Mouse (Mus musculus) CD8-positive naive resting alpha-beta T cell, adult 2 months (primary cell): ENCODE data around the gene Gm42417.
A peak's percentile ranks its signal among the peaks of the same experiment; 100 is the strongest.

Experiments
- DNase-seq, 2 experiments: peaks; one replicate each; pipeline ENCODE4 v3.0.0; 2022; ENCODE audit warnings: low read depth in 2 of 2, low spot score in 2 of 2

The Gm42417 gene

DNA sequence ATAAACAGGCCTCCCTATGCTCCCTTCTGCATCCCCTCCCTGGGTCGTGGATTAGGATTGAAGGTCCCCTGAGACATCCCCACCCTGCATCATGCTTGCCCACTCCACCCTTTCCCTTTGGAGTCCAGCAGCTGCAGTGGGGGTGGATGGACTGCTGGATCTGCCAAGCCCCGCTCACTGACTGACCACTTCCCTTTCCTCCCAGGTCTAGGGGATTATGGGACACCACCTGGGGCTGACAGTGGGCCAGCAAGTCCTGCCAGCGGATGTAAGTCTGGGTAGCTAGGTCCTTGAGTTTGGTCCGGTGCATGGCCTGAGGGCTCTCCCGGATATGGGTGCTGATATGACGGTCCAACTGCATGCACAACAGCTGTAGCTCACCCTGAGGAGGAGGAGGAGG, 24.9 kb upstream of the Gm42417 start:
- no peak for DNase-seq

- no peak for DNase-seq
These were observed 24.4 kb upstream of the Gm42417 start for GRCm38 (mm10) chr1:36563632-36564031.

GRCm38 (mm10) chr1:36563197-36563596, 24.0 kb upstream of the Gm42417 start:
- DNase-seq = no peak

- DNase-seq = no peak
These were observed 23.2 kb upstream of the Gm42417 start for GRCm38 (mm10) chr1:36562388-36562787.

- DNase-seq = no peak
These were observed 21.7 kb upstream of the Gm42417 start for GRCm38 (mm10) chr1:36560903-36561302.

GRCm38 (mm10) chr1:36559888-36560287, 20.7 kb upstream of the Gm42417 start:
- DNase-seq = no peak

DNA sequence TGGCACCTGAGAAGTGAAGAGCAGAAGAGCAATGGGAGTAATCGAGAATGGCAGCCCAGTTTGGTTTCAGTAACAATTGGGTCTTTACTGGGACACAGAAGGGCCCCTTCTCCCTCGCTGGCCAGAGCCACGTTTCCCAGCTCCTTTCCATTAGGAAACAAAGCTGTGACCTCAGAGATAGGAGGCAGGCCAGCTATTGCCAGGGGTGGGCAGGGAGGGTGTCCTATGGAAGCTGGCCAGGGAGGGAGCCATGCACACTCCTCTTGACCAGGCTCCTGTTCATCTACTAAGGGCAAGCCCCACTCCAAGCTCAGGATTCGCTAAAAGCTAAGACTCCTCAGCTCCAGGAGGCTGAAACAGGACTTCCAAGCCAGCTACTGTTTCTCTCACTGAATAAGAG, 20.0 kb upstream of the Gm42417 start:
- DNase-seq = no peak

- DNase-seq = peak; percentile 38 to 45
These were observed 19.1 kb upstream of the Gm42417 start, which contains the start of gene Sema4c for GRCm38 (mm10) chr1:36558031-36558993. Gene Sema4c (minus strand): TSS chr1:36558349.

DNA sequence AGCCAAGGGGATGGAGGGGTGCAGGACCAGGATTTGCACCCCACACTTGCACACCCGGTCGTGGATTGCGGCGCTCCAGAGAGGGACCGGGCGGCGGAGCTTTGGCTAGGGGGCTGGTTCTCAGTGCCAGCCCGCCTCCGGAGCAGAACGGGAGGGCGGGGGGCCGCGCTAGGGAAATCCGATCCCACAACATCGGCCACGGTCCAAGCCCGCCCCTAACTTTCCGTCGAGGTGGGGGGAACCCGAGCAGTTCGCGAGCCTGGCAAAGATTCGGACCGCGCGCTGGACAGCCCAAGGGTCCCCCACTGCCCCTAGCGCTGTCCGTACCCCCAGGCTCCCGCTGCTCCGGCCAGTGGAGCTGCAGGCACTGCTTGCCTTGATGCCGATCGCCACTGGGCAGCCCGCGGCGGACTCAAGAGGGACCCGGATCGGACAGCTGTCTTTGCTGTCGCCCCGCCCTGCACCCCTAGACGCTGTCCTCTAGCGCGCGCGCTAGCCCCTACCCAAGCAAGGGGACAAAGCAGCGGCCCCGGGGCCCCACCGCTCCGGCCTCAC, 18.3 kb upstream of the Gm42417 start:
- peak in 1 of 2 experiments; percentile 16 for DNase-seq

DNA sequence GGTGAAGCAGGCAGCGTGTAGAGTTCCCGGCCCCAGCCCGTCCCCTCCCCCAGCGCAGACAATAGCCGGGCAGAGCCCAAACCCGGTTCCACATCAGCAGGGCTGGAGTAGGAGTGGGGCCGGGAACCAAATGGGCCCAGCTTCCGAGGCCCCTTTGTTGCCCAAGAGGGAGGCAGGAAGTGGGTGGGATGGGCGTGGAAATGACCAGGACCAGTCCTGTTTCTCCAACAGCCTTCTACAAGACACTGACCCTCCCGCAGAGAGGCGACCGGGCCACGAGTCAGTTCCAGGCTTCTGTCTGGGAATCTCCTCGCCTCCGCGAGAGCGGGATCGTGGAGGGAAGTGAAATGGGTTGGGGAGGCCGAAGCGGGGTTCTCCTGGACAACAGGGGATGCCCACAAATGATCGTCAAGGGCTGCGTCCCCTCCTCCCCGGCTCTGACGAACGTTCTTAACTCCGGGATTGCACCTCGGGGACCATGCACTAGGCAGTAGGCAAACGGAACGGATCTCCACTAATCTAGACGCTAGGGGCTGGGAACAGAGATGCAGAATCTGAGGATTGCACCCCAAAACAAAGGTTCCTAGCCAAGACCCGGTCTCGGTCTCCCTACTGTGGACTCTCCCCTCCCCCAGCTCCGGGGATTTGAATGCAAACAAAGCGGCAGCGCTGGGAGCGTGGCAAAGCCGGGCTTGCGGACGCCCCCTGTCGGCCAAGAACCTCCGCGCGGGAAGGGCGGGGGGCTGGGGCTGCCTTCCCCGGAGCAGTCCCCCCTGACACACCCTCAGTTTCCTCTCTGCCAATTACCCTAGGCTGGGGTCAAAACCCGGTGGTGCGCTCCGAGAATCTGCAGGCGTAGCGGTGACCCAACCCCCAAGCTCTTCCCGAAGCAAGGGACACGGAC, 17.6 kb upstream of the Gm42417 start:
- peak; percentile 76 to 80 for DNase-seq

DNA sequence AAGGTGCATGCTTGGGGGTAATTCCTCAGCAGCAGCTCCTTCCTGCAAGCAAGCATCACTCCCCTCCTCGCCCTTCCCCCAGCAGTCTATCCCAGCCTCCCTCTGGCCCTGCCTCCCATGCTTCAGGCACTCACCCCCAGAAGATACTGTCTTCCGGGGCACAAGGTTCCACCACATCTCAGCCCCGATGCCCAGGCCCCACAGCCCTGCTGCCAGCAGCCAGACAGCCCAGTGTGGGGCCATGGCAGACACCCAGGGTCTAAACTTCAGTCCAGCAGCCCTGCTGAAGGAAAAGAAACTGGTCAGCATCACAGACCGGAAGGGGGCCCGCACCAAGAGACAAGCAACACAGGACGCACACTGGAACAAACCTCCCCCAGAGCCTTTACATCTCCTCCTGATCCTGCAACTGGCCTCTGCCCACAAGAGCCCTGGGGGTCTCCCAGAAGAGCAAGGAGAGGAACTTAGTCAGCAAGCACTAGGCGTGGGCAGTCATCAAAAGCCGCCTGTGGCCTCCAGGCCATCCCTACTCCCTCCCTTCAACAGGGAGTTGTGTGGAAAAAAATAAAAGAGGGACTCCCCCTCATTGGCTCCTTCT, 16.7 kb upstream of the Gm42417 start:
- DNase-seq = no peak

GRCm38 (mm10) chr1:36554633-36555399, 15.6 kb upstream of the Gm42417 start:
- no peak for DNase-seq

DNA sequence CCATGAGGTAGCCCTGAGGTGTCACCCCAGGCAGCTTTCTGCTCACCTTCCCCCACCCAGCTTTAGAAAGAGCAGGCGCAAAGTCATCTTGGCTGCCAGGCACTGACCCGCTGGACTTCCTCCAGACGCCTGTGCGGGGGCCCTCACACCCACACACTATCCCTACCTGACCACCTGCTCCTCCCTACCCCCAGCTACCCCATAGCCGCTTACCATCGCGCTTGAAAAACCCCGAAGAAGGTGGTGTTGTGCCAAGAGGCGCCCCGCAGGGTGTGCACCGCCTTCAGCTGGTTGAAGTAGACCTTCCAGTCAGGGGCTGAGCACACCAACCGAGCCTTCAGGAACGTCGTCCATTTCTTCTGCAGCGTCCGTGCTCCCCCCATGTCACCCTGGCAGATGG, 13.3 kb upstream of the Gm42417 start:
- DNase-seq = no peak

DNA sequence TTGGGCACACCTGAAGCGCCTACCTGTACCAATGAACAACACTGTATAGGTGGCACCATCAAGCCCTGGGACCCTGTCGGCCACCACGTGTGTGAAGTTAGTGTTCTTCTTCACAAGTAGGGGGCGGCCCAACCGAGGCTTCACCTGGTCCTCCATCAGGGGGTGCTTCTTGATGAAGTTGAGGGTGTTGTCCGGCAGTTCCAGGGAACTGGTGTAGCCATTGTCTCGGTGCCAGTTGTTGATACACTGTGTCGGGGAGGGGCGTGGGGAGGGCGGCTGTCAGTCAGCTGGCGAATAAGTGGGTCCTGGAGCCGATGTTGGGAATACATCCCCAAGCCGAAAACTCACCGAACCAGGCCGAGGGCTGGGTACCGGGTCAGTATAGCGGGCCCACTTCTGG, 12.7 kb upstream of the Gm42417 start:
- no peak for DNase-seq

DNA sequence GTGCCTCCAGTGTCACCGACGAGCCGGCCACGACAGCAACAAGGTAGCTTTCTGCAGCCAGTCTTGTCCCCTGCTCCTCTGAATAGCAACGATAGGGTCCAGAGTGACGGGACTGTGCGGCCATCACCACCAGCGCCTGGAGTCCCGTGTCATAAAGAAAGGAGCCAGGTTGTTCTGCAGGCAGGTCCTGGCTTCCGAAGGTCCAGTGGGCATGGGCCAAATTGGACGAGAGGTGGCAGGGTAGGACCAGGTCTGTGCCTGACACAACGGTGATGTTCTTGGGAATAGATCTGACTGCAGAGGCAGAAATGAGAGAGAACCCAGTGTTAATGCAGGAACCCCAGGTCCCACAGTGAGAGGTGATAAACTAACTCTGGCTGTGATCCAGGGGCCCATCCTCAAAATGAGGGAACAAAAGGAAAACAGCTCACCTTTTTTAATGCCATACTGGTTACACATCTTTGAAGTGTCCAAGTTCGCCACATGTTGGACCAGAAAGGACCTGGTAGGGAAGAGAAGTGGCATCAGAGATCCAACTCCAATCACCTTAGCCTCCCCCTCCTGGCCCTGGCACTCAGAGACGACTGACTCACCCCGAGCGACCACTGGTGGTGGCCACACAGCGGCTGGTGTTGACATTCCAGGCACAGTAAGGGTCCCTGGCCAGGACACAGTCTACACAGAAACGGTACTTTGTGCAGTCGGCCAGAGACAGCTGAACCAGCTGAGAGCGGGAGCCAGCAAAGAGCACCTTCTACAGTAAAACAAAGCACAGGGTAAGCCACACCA, 11.0 kb upstream of the Gm42417 start:
- DNase-seq = no peak

DNA sequence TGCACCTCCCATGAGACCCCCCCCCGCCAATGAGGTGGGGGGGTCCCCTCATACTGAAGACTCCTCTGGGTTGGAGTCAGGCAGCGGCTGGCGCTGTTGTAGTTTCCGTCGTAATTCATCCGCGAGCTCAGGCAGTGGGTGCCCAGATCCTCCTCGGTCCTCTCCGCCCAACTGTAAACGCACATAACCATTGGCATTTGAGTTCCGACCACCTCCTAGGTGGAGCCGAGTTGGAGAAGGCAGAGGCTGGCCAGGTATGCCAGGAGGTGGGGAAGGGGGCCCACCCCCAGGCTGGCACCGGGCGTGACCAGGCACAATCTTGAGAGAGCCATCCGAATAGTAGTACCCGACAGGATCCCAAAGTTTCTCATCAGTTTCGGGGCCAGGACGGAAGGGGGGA, 10.3 kb upstream of the Gm42417 start:
- no peak for DNase-seq

- no peak for DNase-seq
These were observed 9.5 kb upstream of the Gm42417 start for GRCm38 (mm10) chr1:36548771-36549170.

GRCm38 (mm10) chr1:36547981-36548598, 8.9 kb upstream of the Gm42417 start:
- no peak for DNase-seq

GRCm38 (mm10) chr1:36546888-36547471, 7.8 kb upstream of the Gm42417 start, which contains the start of gene Ankrd39:
Gene Ankrd39 (minus strand): TSS chr1:36547445.
- DNase-seq = peak; percentile 91 to 93
